Mouse (Mus musculus) ES-Bruce4 (cell line): ENCODE results near the gene Rbbp9. TPM values are rescaled to one million over a fixed set of nuclear protein-coding genes. Genes with fewer than 3 reads are reported as not detected.

Experiments used
- H3K27ac ChIP-seq: 2 replicates; pipeline ENCODE4 v1.5.1; 2012; ENCODE audit warnings: low read length, inconsistent platforms; ENCODE audit not compliant: insufficient read depth
- H3K27me3 ChIP-seq: 2 replicates; pipeline ENCODE4 v1.6.1; 2012; ENCODE audit warnings: mild to moderate bottlenecking, low read length, inconsistent platforms; ENCODE audit not compliant: control insufficient read depth, poor library complexity, insufficient read depth, severe bottlenecking
- H3K36me3 ChIP-seq: 2 replicates; pipeline ENCODE4 v1.6.1; 2012; ENCODE audit warnings: inconsistent platforms, mild to moderate bottlenecking, low read length, moderate library complexity; ENCODE audit not compliant: control insufficient read depth, poor library complexity, insufficient read depth, severe bottlenecking
- H3K4me1 ChIP-seq: one replicate; pipeline ENCODE4 v1.8.1; 2011; ENCODE audit warnings: low read length; ENCODE audit not compliant: control insufficient read depth, insufficient read depth
- H3K4me3 ChIP-seq: 2 replicates; pipeline ENCODE4 v1.5.1; 2011; ENCODE audit warnings: low read depth, mild to moderate bottlenecking, low read length
- H3K9ac ChIP-seq: 2 replicates; pipeline ENCODE4 v1.6.1; 2012; ENCODE audit warnings: low read depth, mild to moderate bottlenecking, inconsistent platforms; ENCODE audit not compliant: poor library complexity, severe bottlenecking
- H3K9me3 ChIP-seq: replicated peaks from 2 replicates; pipeline ENCODE4 v1.6.1; 2012; ENCODE audit warnings: mild to moderate bottlenecking, low read length, inconsistent platforms; ENCODE audit not compliant: control insufficient read depth, poor library complexity, insufficient read depth, severe bottlenecking
- CTCF ChIP-seq: IDR thresholded peaks from one replicate; pipeline ENCODE4 v1.8.1; 2011; ENCODE audit warnings: low read depth, low read length
- EP300 ChIP-seq: IDR thresholded peaks from 2 replicates; pipeline ENCODE4 v1.6.1; 2011; ENCODE audit warnings: low read depth, low read length; ENCODE audit not compliant: insufficient read depth
- POLR2A ChIP-seq: IDR thresholded peaks from one replicate; pipeline ENCODE4 v1.8.1; 2011; ENCODE audit warnings: low read length; ENCODE audit not compliant: insufficient read depth
- polyA plus RNA-seq: library from polyadenylated mRNA; stranded (reverse); fragments of >200 nt; gene quantifications from 2 replicates; pipeline ENCODE4 v1.2.4, GENCODE M21; 2011; ENCODE audit warnings: low read depth; ENCODE audit not compliant: missing spikeins, insufficient read depth, insufficient read length

Gene Rbbp9
- polyA plus RNA-seq, 1 experiment, result 32.1 TPM

- Histone ChIP-seq H3K9ac (no peak overlapping the region), H3K4me1 (no peaks in the 10 kb centered on the region), H3K27ac (no peak overlapping the region), H3K27me3 (no peaks in the 10 kb centered on the region; the same call in 1 of the 2 replicates), H3K4me3 (no peak overlapping the region), H3K36me3 (no peaks in the 10 kb centered on the region), H3K9me3 (no peaks in the 10 kb centered on the region)
- no peak for TF ChIP-seq EP300
- no peak for TF ChIP-seq CTCF
- TF ChIP-seq POLR2A, result no peak
Observed at GRCm38 (mm10) chr2:144525856-144526255, 24.8 kb downstream of the Rbbp9 start.

GRCm38 (mm10) chr2:144519772-144520171 is 30.9 kb downstream of the Rbbp9 start:
- H3K27ac ChIP-seq, result no peak overlapping the region
- no peak overlapping the region for H3K4me3 ChIP-seq
- H3K36me3 ChIP-seq, result no peaks in the 10 kb centered on the region
- no peak for TF ChIP-seq POLR2A
- no peak for TF ChIP-seq EP300
- TF ChIP-seq CTCF, result no peak
- H3K27me3 ChIP-seq, result no peaks in the 10 kb centered on the region
- no peaks in the 10 kb centered on the region for H3K4me1 ChIP-seq
- no peak overlapping the region for H3K9ac ChIP-seq
- H3K9me3 ChIP-seq, result no peaks in the 10 kb centered on the region

- H3K27ac ChIP-seq, result no peak overlapping the region
- H3K36me3 ChIP-seq, result no peaks in the 10 kb centered on the region
- H3K9ac ChIP-seq, result no peak overlapping the region
- no peaks in the 10 kb centered on the region for H3K27me3 ChIP-seq
- TF ChIP-seq CTCF, result no peak
- TF ChIP-seq EP300, result no peak
- no peak for TF ChIP-seq POLR2A
- H3K4me3 ChIP-seq, result no peak overlapping the region
- no peaks in the 10 kb centered on the region for H3K9me3 ChIP-seq
- H3K4me1 ChIP-seq, result no peaks in the 10 kb centered on the region
Observed at GRCm38 (mm10) chr2:144514619-144515018, 36.0 kb downstream of the Rbbp9 start.

- no peak for TF ChIP-seq POLR2A
- TF ChIP-seq EP300, result no peak
- no peak for TF ChIP-seq CTCF
- H3K4me3 ChIP-seq, result no peak overlapping the region
Observed at GRCm38 (mm10) chr2:144502134-144502533, 48.5 kb downstream of the Rbbp9 start.

More at GRCm38 (mm10) chr2:144502134-144502533, 48.5 kb downstream of the Rbbp9 start:
- Histone ChIP-seq H3K27ac (no peak overlapping the region), H3K9ac (no peak overlapping the region), H3K9me3 (no peaks in the 10 kb centered on the region), H3K27me3 (no peaks in the 10 kb centered on the region), H3K4me1 (no peaks in the 10 kb centered on the region), H3K36me3 (no peaks in the 10 kb centered on the region)

Other genes with a start within 250 kb of the Rbbp9 start
- gene Ovol2, start 218.7 kb downstream of the Rbbp9 start, polyA plus RNA-seq, result 10.6 and 11.1 TPM in 2 replicates
- 40.4 and 42.9 TPM in 2 replicates for gene Kat14, start 181.9 kb downstream of the Rbbp9 start, polyA plus RNA-seq
- 8.6 and 9.1 TPM in 2 replicates for gene Pet117, start 181.9 kb downstream of the Rbbp9 start, polyA plus RNA-seq
- 0.96 and 1.9 TPM in 2 replicates for gene Dzank1, start 23.5 kb downstream of the Rbbp9 start, polyA plus RNA-seq
- 21.4 and 28.4 TPM in 2 replicates for gene Polr3f, start 23.2 kb downstream of the Rbbp9 start, polyA plus RNA-seq
- gene Sec23b, start 5.4 kb upstream of the Rbbp9 start, polyA plus RNA-seq, result 84.7 and 86.1 TPM in 2 replicates
- gene Smim26, start 43.2 kb upstream of the Rbbp9 start, polyA plus RNA-seq, result 14.3 and 16.8 TPM in 2 replicates
- 44.6 and 44.7 TPM in 2 replicates for gene Dtd1, start 49.0 kb upstream of the Rbbp9 start, polyA plus RNA-seq